Mouse (Mus musculus) testis, adult 2 months (tissue): ENCODE measurements at regions not wholly inside any gene's neighbourhood (a gene's known extent, or its start where the extent isn't known, plus 50 kb on each side); places are given as distances from the start of the nearest gene placed in this dataset.

Source experiments
- CTCF ChIP-seq: fragments of 200-500 bp; IDR thresholded peaks from 2 replicates; pipeline ENCODE4 v1.5.1; 2012; ENCODE audit warnings: low read depth, mild to moderate bottlenecking, inconsistent platforms, low read length, moderate library complexity; ENCODE audit not compliant: control insufficient read depth, insufficient read depth, insufficient replicate concordance
- POLR2A ChIP-seq: fragments of 200-500 bp; IDR thresholded peaks from 2 replicates; pipeline ENCODE4 v1.6.1; 2012; ENCODE audit warnings: low read depth, mild to moderate bottlenecking, inconsistent platforms, low read length, moderate library complexity; ENCODE audit not compliant: control insufficient read depth

DNA sequence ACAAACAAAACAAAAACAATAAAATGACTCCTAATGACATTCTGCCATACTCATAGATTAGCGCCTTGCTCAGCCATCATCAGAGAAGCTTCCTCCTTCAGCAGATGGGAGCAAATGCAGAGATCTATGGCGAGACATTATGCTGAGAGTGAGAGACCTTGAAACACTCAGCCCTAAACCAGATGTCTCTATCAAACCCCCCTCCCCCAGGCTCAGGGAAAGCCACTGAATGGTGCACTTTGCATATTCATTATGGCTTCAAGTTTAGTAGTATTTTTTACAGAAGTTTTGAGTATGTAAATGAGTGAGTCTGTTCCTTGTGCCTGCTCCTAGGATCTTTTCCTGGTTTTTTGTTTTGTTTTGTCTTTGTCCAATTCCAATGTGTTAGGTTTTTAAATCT, 73.9 kb upstream of the Dapk1 start:
- TF ChIP-seq CTCF: no peak
- TF ChIP-seq POLR2A: no peak
